Mouse (Mus musculus): ENCODE measurements around the gene Adra1b. TPM values are rescaled to one million over a fixed set of nuclear protein-coding genes. Genes with fewer than 3 reads are reported as not detected.
A peak's percentile ranks its signal among the peaks of the same experiment; 100 is the strongest.

Gene Adra1b
- polyA plus RNA-seq, 1 experiment from 2014 or later = 6.5 TPM

GRCm38 (mm10) chr11:43926163-43926562, 25.2 kb upstream of the Adra1b start:
- Histone ChIP-seq H3K27me3 (replicated peaks; ENCODE audit: insufficient read depth, low read length) (no peaks in the 10 kb centered on the region), H3K4me1 (ENCODE audit: insufficient read depth, low read depth, low read length) (no peaks in the 10 kb centered on the region; the same call in 1 of the 2 replicates), H3K36me3 (ENCODE audit: insufficient read depth, low read length) (no peaks in the 10 kb centered on the region), H3K9ac (replicated peaks; ENCODE audit: low read depth) (no peak overlapping the region), H3K4me2 (replicated peaks; ENCODE audit: low read depth, low read length) (no peak overlapping the region), H3K9me3 (ENCODE audit: low read length) (no peaks in the 10 kb centered on the region), H3K27ac (ENCODE audit: low read length) (no peak overlapping the region), H3K4me3 (ENCODE audit: low read depth, low read length) (no peak overlapping the region)
- ATAC-seq (no peak), DNase-seq (ENCODE audit: low spot score) (no peak)
- TF ChIP-seq EP300 (IDR thresholded peaks at IDR 0.05) (no peak), CTCF (IDR thresholded peaks at IDR 0.05) (no peak)
- WGBS = 72% methylated on average over 6 of the region's 6 CpGs

- Histone ChIP-seq H3K4me1 (ENCODE audit: insufficient read depth, low read depth, low read length) (no peaks in the 10 kb centered on the region; the same call in 1 of the 2 replicates), H3K9me3 (ENCODE audit: low read length) (no peaks in the 10 kb centered on the region), H3K27me3 (replicated peaks; ENCODE audit: insufficient read depth, low read length) (no peaks in the 10 kb centered on the region), H3K9ac (replicated peaks; ENCODE audit: low read depth) (no peak overlapping the region), H3K27ac (ENCODE audit: low read length) (no peak overlapping the region), H3K36me3 (ENCODE audit: insufficient read depth, low read length) (no peaks in the 10 kb centered on the region), H3K4me3 (ENCODE audit: low read depth, low read length) (no peak overlapping the region), H3K4me2 (replicated peaks; ENCODE audit: low read depth, low read length) (no peak overlapping the region)
- no peak for DNase-seq (ENCODE audit: low spot score)
- ATAC-seq = no peak
- TF ChIP-seq EP300 (IDR thresholded peaks at IDR 0.05) (no peak), CTCF (IDR thresholded peaks at IDR 0.05) (no peak)
- WGBS = 52% methylated on average over 6 of the region's 6 CpGs
Observed at GRCm38 (mm10) chr11:43925584-43925983, 24.6 kb upstream of the Adra1b start.

- no peak for TF ChIP-seq EP300 (IDR thresholded peaks at IDR 0.05)
- TF ChIP-seq CTCF (IDR thresholded peaks at IDR 0.05) = no peak
- H3K9me3 ChIP-seq (ENCODE audit: low read length) = no peaks in the 10 kb centered on the region
- no peaks in the 10 kb centered on the region for H3K4me1 ChIP-seq (ENCODE audit: insufficient read depth, low read depth, low read length)
- DNase-seq (ENCODE audit: low spot score) (peak; percentile 30), ATAC-seq (no peak; the same call in 1 of the 2 replicates)
- H3K4me3 ChIP-seq (ENCODE audit: low read depth, low read length) = no peak overlapping the region
- no peak overlapping the region for H3K9ac ChIP-seq (replicated peaks; ENCODE audit: low read depth)
- 49% methylated on average over 2 of the region's 2 CpGs for WGBS
- H3K36me3 ChIP-seq (ENCODE audit: insufficient read depth, low read length) = no peaks in the 10 kb centered on the region
- H3K27ac ChIP-seq (ENCODE audit: low read length) = no peak overlapping the region
- H3K4me2 ChIP-seq (replicated peaks; ENCODE audit: low read depth, low read length) = no peak overlapping the region
- no peaks in the 10 kb centered on the region for H3K27me3 ChIP-seq (replicated peaks; ENCODE audit: insufficient read depth, low read length)
Observed at GRCm38 (mm10) chr11:43921701-43922100, 20.7 kb upstream of the Adra1b start.

GRCm38 (mm10) chr11:43919492-43920055, 18.6 kb upstream of the Adra1b start:
- DNase-seq (ENCODE audit: low spot score) (no peak), ATAC-seq (0 out of 2 replicates have a peak, but pooled peaks have one; percentile 2)
- no peak overlapping the region for H3K4me3 ChIP-seq (ENCODE audit: low read depth, low read length)
- H3K9ac ChIP-seq (replicated peaks; ENCODE audit: low read depth) = no peak overlapping the region
- no peaks in the 10 kb centered on the region for H3K36me3 ChIP-seq (ENCODE audit: insufficient read depth, low read length)
- no peaks in the 10 kb centered on the region for H3K4me1 ChIP-seq (ENCODE audit: insufficient read depth, low read depth, low read length)
- WGBS = 57% methylated on average over 7 of the region's 7 CpGs
- no peaks in the 10 kb centered on the region for H3K9me3 ChIP-seq (ENCODE audit: low read length)
- no peak overlapping the region for H3K27ac ChIP-seq (ENCODE audit: low read length)
- TF ChIP-seq CTCF (IDR thresholded peaks at IDR 0.05) (no peak), EP300 (IDR thresholded peaks at IDR 0.05) (no peak)
- H3K4me2 ChIP-seq (replicated peaks; ENCODE audit: low read depth, low read length) = no peak overlapping the region
- no peaks in the 10 kb centered on the region for H3K27me3 ChIP-seq (replicated peaks; ENCODE audit: insufficient read depth, low read length)

GRCm38 (mm10) chr11:43914552-43915447, 13.8 kb upstream of the Adra1b start:
- H3K27me3 ChIP-seq (replicated peaks; ENCODE audit: insufficient read depth, low read length) = no peaks in the 10 kb centered on the region
- peak overlapping the region; percentile 75 for H3K27ac ChIP-seq (ENCODE audit: low read length)
- H3K4me2 ChIP-seq (replicated peaks; ENCODE audit: low read depth, low read length) = no peak overlapping the region
- no peak overlapping the region for H3K9ac ChIP-seq (replicated peaks; ENCODE audit: low read depth)
- no peaks in the 10 kb centered on the region for H3K4me1 ChIP-seq (ENCODE audit: insufficient read depth, low read depth, low read length)
- DNase-seq (ENCODE audit: low spot score) (peak; percentile 92), ATAC-seq (peak; percentile 89)
- H3K4me3 ChIP-seq (ENCODE audit: low read depth, low read length) = no peak overlapping the region
- TF ChIP-seq EP300 (IDR thresholded peaks at IDR 0.05) (no peak), CTCF (IDR thresholded peaks at IDR 0.05) (peak; percentile 69)
- H3K36me3 ChIP-seq (ENCODE audit: insufficient read depth, low read length) = no peaks in the 10 kb centered on the region
- H3K9me3 ChIP-seq (ENCODE audit: low read length) = no peaks in the 10 kb centered on the region
- 26% methylated on average over 12 of the region's 12 CpGs for WGBS

- DNase-seq (ENCODE audit: low spot score) = no peak
- WGBS = 76% methylated on average over 16 of the region's 16 CpGs
- ATAC-seq = no peak
- Histone ChIP-seq H3K4me1 (ENCODE audit: insufficient read depth, low read depth, low read length) (no peaks in the 10 kb centered on the region), H3K36me3 (ENCODE audit: insufficient read depth, low read length) (no peaks in the 10 kb centered on the region), H3K27me3 (replicated peaks; ENCODE audit: insufficient read depth, low read length) (no peaks in the 10 kb centered on the region), H3K4me3 (ENCODE audit: low read depth, low read length) (no peak overlapping the region), H3K27ac (ENCODE audit: low read length) (no peak overlapping the region), H3K9ac (replicated peaks; ENCODE audit: low read depth) (no peak overlapping the region), H3K9me3 (ENCODE audit: low read length) (no peaks in the 10 kb centered on the region), H3K4me2 (replicated peaks; ENCODE audit: low read depth, low read length) (no peak overlapping the region)
- TF ChIP-seq EP300 (IDR thresholded peaks at IDR 0.05) (no peak), CTCF (IDR thresholded peaks at IDR 0.05) (no peak)
Observed at GRCm38 (mm10) chr11:43912136-43912888, 11.3 kb upstream of the Adra1b start.

Measured in lung, postnatal 0 days (tissue).